Mouse (Mus musculus) spleen, adult 2 months (tissue): Measurements from ENCODE around the gene Arf6.

ENCODE experiments used
- CTCF ChIP-seq: fragments of 200-500 bp; IDR thresholded peaks from 2 replicates; pipeline ENCODE4 v1.5.1; 2011; ENCODE audit warnings: mild to moderate bottlenecking, inconsistent platforms; ENCODE audit not compliant: insufficient read depth, insufficient read length, insufficient replicate concordance; ENCODE audit errors: extremely low read depth
- POLR2A ChIP-seq: fragments of 200-500 bp; IDR thresholded peaks from 2 replicates; pipeline ENCODE4 v1.6.1; 2011; ENCODE audit warnings: low read depth, low read length, inconsistent platforms

GRCm38 (mm10) chr12:69419606-69420005, 47.7 kb downstream of the Arf6 start:
- TF ChIP-seq POLR2A (no peak), CTCF (no peak)
